Mouse (Mus musculus): ENCODE results near the gene Naa40. TPM values are rescaled to one million over a fixed set of nuclear protein-coding genes. Genes with fewer than 3 reads are reported as not detected.
A peak's percentile ranks its signal among the peaks of the same experiment; 100 is the strongest.

The Naa40 gene
- total RNA-seq, 2 experiments from 2014 or later, result 14.4 to 17.7 TPM

- intact Hi-C loops (cut with DNase I), result no loop called here
- no peak for DNase-seq (ENCODE audit: low spot score)
Observed at GRCm38 (mm10) chr19:7266421-7266831, 25.4 kb upstream of the Naa40 start.

- intact Hi-C loops (cut with DNase I), result no loop called here
- DNase-seq (ENCODE audit: low spot score), result no peak
Observed at GRCm38 (mm10) chr19:7265478-7266191, 24.7 kb upstream of the Naa40 start.

GRCm38 (mm10) chr19:7264766-7265331 is 23.9 kb upstream of the Naa40 start:
- intact Hi-C loops (cut with DNase I), result loop anchor here (1.0 to 5.0 kb wide), 2 partner anchors 80 to 172 kb away; no protein-coding TSS in a partner anchor
- peak; percentile 61 for DNase-seq (ENCODE audit: low spot score)

- intact Hi-C loops (cut with DNase I), result loop anchor here (1.0 to 5.0 kb wide), 2 partner anchors 81 to 173 kb away; no protein-coding TSS in a partner anchor
- DNase-seq (ENCODE audit: low spot score), result peak; percentile 50
Observed at GRCm38 (mm10) chr19:7264088-7264765, 23.2 kb upstream of the Naa40 start.

GRCm38 (mm10) chr19:7262592-7262991 is 21.6 kb upstream of the Naa40 start:
- intact Hi-C loops (cut with DNase I), result loop anchor here (5.0 kb wide), 1 partner anchor 175 kb away; no protein-coding TSS in a partner anchor
- no peak for DNase-seq (ENCODE audit: low spot score)

GRCm38 (mm10) chr19:7261964-7262363 is 21.0 kb upstream of the Naa40 start:
- no peak for DNase-seq (ENCODE audit: low spot score)
- intact Hi-C loops (cut with DNase I), result loop anchor here (5.0 kb wide), 1 partner anchor 175 kb away; no protein-coding TSS in a partner anchor

GRCm38 (mm10) chr19:7261476-7261875 is 20.5 kb upstream of the Naa40 start:
- intact Hi-C loops (cut with DNase I), result loop anchor here (5.0 kb wide), 1 partner anchor 176 kb away; no protein-coding TSS in a partner anchor

GRCm38 (mm10) chr19:7257881-7258280 is 16.9 kb upstream of the Naa40 start:
- no peak for DNase-seq (ENCODE audit: low spot score)
- intact Hi-C loops (cut with DNase I), result no loop called here

More at GRCm38 (mm10) chr19:7261476-7261875, 20.5 kb upstream of the Naa40 start:
- DNase-seq (ENCODE audit: low spot score), result no peak

- DNase-seq (ENCODE audit: low spot score), result no peak
- intact Hi-C loops (cut with DNase I), result no loop called here
Observed at GRCm38 (mm10) chr19:7246021-7246420, 5.0 kb upstream of the Naa40 start.

- no peak for DNase-seq (ENCODE audit: low spot score)
- intact Hi-C loops (cut with DNase I), result no loop called here
Observed at GRCm38 (mm10) chr19:7240291-7240690, 692 bp downstream of the Naa40 start.

GRCm38 (mm10) chr19:7239574-7239973 is 1.4 kb downstream of the Naa40 start:
- intact Hi-C loops (cut with DNase I), result loop anchor here (5.0 to 10.0 kb wide), 2 partner anchors 105 to 183 kb away; partner anchors contain the start of gene Mark2
- DNase-seq (ENCODE audit: low spot score), result no peak

GRCm38 (mm10) chr19:7236742-7237141 is 4.2 kb downstream of the Naa40 start:
- intact Hi-C loops (cut with DNase I), result loop anchor here (5.0 to 10.0 kb wide), 2 partner anchors 108 to 186 kb away; partner anchors contain the start of gene Mark2
- no peak for DNase-seq (ENCODE audit: low spot score)

- intact Hi-C loops (cut with DNase I), result loop anchor here (5.0 to 10.0 kb wide), 2 partner anchors 109 to 186 kb away; partner anchors contain the start of gene Mark2
- no peak for DNase-seq (ENCODE audit: low spot score)
Observed at GRCm38 (mm10) chr19:7236011-7236410, 5.0 kb downstream of the Naa40 start.

- no peak for DNase-seq (ENCODE audit: low spot score)
- intact Hi-C loops (cut with DNase I), result loop anchor here (2.0 to 10.0 kb wide), 3 partner anchors 109 to 197 kb away; partner anchors contain the start of gene Mark2
Observed at GRCm38 (mm10) chr19:7235461-7235860, 5.5 kb downstream of the Naa40 start.

- intact Hi-C loops (cut with DNase I), result loop anchor here (2.0 to 10.0 kb wide), 3 partner anchors 110 to 198 kb away; partner anchors contain the start of gene Mark2
Observed at GRCm38 (mm10) chr19:7234537-7235221, 6.3 kb downstream of the Naa40 start.

GRCm38 (mm10) chr19:7226511-7226914 is 14.5 kb downstream of the Naa40 start:
- intact Hi-C loops (cut with DNase I), result no loop called here
- no peak for DNase-seq (ENCODE audit: low spot score)

More at GRCm38 (mm10) chr19:7234537-7235221, 6.3 kb downstream of the Naa40 start:
- peak; percentile 71 for DNase-seq (ENCODE audit: low spot score)

GRCm38 (mm10) chr19:7225096-7225690 is 15.8 kb downstream of the Naa40 start:
- intact Hi-C loops (cut with DNase I), result no loop called here
- no peak for DNase-seq (ENCODE audit: low spot score)

GRCm38 (mm10) chr19:7224253-7224652 is 16.7 kb downstream of the Naa40 start:
- intact Hi-C loops (cut with DNase I), result no loop called here
- no peak for DNase-seq (ENCODE audit: low spot score)

- intact Hi-C loops (cut with DNase I), result no loop called here
- no peak for DNase-seq (ENCODE audit: low spot score)
Observed at GRCm38 (mm10) chr19:7223488-7223887, 17.5 kb downstream of the Naa40 start.

Measured in heart, postnatal 25 days (tissue).